Mouse (Mus musculus) adrenal gland, adult 18-20 months (tissue): ENCODE measurements around the gene Unc119. TPM values are rescaled to one million over a fixed set of nuclear protein-coding genes. Genes with fewer than 3 reads are reported as not detected.
A peak's percentile ranks its signal among the peaks of the same experiment; 100 is the strongest.

Source experiments
- DNase-seq, 2 experiments: peaks; one replicate each; pipeline ENCODE4 v3.0.0; 2021 to 2022; ENCODE audit warnings: low spot score in 2 of 2
- total RNA-seq, 2 experiments: library from RNA; stranded (reverse); gene quantifications; 1 replicate in 1 of 2; 2 replicates in 1 of 2; pipeline ENCODE4 v1.2.3; 2021

The Unc119 gene
- total RNA-seq, 2 experiments from 2014 or later: 25.8 to 29.0 TPM

DNA sequence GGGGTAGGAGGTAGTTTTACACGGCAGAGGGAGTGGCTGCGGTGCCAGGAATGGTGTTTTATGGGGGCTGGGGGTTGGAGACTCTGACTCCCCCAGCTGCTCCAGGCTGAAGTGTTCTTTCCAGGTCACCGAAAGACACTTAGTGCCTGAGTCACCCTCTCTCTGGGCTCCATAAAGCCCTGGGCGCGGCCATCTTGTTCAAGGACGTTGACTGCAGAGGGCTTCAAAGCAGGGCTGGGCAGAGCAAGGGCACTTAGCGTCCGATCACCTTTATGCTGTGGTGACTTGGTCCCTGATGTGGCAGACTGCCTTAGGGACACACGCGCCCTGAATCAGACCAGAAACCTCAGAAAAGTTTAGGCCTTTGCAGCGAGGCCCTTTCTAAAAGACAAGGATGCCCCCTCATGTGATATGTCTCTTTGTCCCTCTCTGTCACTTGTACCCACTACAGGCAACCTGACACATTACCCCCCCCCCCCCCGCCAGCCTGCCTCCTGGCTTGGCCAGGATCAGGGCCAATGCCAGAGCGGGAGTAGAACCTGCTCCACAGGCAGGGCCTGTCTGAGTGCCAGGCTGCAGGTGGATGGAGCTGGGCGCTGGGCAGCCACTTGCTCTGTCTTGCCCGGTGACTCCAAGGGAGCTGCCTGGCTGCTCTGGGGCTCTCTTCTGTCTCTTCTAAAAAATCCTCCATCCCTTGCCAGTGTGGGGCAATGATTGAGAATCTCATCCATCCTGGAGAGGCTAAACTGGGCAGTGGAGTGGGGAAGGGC lies 24.4 kb downstream of the Unc119 start:
- DNase-seq: no peak

DNA sequence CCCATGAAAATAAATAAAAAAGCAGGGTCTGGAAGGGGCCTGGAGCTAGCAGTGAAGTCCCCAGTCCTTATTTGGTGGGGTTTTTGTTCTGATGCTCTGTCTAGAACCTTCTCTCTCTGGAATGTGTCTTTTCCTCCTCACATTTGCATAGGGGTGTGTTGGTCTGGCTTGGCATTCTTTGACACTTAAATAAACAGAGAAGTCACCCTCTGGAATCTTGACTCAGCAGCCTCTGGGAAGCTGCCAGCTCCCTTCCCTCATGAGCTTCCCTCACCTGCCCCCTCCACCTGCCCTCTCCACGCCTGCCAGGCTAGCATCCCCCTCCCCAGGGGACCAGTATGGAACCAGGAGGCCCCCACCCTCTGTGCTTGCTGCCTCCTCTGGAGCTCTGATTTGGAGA lies 27.1 kb downstream of the Unc119 start:
- DNase-seq: no peak

DNA sequence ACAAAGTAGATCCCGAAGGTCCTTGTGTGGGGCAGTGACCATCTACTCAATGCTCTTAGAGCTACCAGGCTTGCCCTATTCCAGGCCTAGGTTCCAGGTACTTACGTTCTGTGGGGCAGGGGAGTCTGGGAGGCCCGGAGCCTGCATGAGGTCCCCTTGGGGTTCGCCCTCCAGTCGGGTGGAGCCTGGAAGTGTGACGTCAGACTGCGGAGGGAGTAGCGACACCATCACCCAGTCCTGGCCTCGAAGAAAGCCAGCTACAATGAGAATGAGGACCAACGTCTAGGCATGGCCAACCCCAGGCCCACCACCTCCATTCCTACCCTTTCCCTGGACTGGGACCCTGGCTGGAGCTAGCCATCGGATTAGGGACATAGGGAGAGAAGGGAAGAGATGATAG lies 28.4 kb downstream of the Unc119 start:
- DNase-seq: no peak

DNA sequence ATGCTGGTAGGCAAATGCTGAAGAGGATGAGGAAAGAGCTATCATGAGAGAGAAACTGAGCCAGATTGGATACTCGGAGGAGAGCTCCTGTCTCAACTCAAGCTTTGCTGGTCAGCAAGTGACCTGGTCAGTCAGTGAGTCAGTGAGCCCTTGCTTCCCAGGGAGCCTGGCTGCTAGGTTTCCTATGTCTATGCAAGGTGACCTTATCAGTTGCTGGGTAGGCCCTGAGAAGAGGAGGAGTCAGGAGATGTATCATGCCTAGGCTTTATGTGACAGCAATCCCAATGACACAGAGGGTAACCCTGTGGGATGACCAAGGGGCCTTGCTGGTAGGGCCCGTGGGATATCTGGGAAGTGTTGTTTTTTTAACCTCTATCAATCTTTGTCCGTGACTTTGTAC lies 28.9 kb downstream of the Unc119 start:
- DNase-seq: no peak

DNA sequence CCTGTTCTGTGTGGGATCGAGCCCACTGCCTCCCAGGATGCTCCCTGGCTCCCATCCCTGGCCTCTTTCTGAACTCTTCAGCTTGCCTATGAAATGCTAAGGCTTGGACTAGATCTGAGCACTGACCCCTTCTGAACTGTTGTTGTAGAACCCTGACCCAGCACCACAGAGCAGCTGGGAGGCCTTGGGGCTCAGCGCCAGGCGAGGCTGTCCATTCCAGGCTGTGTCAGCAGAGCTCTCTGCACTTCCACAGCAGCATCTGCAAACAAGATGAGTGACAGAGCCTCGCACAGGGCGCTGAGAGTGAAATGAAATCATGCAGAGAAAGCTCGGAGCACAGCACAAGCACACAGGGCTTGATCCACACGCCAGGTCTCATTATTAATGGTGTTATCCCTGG lies 29.3 kb downstream of the Unc119 start:
- peak; percentile 55 to 70 for DNase-seq

DNA sequence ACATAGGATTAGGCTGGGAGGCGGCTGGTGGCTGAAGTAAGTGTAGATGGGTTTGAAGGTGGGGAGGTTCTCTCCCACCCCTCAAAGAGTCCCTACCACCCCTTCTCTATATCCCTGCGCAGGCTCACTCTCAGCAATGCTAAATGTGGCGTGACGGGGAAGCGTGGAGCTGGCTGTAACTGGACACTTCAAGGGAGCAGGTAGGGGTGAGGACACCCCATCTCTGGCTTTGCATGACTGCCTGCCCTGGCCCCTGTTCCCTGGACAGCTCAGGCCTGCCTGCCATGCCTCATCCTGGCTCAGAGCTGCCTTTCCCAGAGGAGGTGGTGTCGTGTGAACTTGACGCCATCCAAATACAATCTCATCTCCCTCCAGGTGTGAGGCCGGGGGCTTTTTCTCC lies 30.9 kb downstream of the Unc119 start:
- no peak for DNase-seq

DNA sequence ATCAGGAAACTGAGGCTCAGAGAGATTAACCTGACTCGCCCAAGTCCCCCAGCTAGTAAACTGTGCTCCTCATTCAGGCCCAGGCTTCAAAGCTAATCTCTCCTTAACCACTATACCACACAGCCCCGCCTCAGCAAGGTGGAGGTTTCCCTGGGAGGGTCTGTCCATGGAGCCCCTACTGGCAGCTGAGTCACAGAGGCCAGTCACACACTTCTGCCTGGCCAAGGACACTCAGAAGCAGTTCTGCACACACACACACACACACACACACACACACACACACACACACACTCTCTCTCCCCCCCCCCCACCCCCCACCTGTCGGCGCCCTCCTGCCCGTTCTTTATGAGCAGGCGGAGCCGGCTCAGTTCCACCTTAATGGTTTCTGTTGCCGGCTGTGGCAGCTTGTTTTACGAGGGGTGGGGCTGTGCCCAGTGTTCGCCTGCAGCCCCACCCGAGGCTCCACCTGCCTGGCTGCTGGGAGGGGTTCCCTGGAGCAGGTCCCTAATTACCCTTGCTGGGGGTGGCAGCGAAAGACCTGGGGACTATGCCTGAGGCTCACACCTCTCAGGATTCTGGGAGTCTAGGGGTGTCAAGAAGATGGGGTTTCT lies 34.4 kb downstream of the Unc119 start:
- no peak for DNase-seq

DNA sequence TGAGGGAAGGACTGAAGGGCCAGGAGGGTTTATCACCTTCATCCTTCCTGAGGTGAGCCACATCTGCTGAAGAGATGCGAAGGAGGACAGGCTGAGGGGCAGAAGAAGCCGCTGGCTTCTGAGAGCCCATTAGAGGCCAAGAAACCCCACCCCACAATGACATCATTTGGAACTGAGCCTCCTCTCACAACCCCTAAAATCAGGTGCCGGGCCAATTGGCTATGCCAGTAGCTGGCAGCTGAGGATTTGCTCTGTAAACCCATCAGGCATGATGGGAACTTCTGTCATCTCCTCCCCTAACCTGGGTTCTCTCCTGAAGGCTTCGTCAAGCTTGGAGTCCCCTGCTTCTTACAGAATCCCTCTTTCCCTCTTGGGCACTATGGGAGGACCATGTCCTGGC lies 37.1 kb downstream of the Unc119 start:
- DNase-seq: no peak

DNA sequence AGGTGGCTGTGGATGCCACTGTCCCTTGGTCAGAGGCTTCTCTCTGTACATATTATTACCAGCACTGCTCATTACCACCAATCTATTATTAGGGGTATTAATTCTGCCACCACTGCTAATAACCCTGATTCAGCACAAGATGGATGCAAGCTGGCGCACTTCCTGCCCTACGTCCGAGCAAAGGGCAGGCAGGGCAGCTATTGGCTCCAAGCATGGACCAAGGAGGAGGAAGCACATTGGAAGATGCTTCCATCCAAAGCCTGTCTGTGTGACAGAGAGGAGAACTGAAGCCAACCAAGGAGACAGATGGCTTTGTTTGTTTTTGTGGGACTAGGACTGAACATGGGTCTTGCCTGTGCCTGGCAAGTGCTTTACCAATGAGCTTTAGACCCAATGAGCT lies 37.7 kb downstream of the Unc119 start:
- DNase-seq: no peak

DNA sequence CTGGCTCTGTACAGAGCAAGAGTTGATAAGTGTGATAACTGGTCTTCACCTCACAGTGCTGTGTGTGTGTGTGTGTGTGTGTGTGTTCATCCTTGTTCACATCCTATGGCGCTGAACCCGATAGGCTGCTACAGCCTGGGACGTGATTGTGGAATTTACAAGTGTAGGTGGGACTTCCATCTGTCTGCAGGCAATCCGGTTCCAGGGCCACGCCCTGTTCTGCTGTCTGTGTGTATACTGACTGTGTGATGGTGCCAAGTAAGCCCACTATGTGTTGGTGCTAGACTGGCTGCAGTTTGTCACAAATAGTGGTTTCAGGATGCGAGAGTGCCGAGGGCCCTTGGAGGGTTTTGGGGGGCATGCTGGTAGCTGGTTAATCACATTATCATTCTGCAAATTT lies 39.0 kb downstream of the Unc119 start:
- no peak for DNase-seq

DNA sequence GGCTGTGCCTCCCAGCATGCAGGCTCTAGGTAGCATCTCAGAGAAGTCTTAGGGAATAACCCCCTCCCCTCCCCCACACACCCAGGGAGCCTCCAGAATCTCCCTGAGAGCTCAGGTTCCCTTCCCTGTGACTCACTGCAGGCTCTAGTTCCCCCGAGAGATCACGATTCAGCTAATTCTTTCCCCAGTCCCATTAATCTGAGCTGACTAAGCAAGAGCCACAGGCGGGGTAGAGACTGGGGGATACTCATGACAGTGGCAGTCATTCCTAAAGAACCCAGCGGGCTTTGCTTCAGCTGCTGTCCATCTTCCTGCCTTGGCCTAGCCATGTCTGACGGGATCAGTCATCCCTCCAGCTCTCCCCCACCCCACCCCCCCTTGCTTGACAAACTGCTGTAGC lies 39.4 kb downstream of the Unc119 start:
- DNase-seq: no peak

DNA sequence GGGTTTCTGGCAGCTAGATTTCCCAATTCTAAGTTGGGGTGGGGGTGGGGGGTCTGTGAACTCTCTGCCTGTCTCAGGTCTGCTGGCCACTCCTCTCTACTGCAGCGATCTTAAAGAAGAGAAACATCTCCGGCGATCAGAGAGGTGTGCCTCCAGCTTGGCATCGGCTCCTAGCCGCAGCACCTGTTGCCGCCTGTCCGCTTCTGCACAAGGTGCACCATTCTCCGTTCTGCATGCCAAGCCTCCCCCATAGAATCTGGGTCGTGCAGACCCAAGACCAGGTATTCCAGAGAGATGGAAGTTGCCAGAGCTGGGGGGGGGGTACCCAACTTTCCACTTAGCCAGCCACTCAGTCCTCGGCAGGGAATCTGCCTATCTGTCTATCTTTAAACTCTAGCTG lies 42.5 kb downstream of the Unc119 start:
- DNase-seq: no peak

DNA sequence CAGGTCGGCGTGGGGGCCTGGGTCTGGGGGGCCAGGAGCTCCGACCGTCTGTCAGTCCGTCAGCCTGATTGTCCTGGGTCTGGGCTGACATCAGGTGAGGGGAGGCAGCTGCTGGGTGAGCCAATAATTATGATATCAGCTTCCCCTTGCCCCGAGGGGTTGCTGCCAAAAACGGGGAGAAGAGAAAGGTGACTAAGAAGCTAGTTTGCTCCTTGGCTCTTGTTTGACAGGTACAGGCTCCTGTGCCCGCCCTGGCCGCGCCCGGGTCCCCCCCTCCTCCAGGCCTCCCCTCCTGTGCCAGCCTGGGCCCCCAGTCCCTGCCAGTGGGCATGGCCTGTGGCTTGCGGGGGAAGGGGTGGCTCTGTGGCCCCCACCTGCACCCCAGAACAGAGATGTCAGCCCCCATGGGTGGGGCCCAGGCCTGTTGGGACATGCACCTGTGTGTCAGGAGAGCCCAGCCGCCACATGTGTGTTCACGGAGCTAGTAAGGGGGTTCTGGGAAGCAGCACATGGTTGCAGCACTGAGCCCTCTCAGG lies 43.3 kb downstream of the Unc119 start, which contains the start of gene Foxn1:
TSS of gene Foxn1 (minus strand) at position 51 of the 536 bp plus-strand sequence.
- no peak for DNase-seq

DNA sequence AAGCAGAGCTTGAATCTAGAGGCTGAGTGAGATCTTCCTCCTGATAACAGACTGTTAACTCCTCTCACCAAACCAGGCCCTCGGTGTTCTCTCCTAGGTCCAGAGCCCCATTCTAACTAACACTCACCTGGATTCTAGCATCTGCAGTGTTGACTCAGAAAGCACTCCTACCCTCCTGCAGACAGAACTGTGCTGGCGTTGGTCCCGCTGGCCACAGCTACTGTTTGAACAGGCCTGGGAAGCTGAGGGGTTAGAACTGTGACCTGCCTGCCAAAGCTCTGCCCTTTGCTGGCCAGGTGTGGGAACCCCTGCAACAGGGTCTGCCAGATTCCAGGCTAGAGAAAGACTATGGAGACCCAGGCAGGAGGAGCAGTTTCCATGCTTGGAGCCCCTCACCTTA lies 49.4 kb downstream of the Unc119 start:
- DNase-seq: no peak

DNA sequence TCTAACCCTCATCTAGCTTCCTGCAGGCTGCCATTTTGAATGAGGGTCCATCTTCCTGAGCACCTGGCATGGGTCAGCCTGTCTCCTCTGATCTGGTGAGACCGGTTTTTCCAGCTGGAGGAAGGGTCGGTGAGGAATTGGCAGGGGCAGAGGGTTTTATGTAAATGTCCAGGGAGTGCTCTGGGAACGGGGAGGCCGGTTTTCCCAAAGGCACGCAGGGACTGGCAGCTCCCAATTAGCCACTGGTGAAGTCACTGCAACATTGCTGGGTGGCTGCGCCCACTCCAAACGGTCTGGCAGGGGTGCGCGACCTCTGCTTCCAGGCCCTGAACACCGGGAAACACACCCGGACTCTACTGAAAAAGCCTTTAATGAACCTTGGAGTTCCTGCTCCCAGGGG lies 53.7 kb downstream of the Unc119 start:
- DNase-seq: no peak

DNA sequence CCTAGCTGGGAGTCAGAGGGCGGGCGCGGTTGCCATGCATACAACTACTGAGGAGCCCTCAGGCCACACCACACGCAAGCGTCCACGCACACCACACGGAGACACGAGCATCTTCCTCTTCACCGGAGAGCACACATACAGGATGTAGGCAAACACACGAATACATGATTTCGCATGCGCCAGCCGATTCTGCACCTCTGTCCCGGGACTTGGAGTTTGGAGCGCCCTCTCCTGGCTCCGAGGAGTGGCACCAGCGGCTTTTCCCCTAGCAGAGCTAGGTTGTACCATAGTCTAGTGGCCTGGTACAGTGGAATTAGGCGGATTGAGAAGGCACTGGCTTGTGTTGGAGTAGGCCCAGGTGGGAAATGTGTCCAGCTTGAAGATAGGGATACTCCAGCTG lies 54.1 kb downstream of the Unc119 start:
- DNase-seq: peak; percentile 66

DNA sequence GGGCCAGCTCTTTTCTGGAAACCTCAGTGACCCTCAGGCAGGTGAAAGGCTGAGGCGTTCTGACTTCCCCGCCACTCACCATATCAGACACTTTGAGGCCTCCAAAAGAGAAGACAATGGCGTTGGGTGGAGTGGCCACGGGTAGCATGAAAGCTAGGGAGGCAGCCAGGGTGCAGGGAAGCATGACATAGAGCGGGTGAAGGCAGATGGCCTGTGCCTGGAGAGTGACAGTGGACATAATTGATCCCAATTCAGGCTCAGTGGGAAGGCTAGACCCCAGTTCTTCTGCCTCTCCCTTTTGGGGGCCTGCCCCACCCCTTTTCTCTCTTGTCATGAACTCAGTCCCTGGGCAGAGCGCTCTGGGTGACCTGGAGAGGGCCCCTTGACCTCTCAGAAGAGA lies 54.9 kb downstream of the Unc119 start:
- no peak for DNase-seq

Other genes starting within 250 kb of the Unc119 start
- 10 to 100 TPM; 19.3 to 22.1 TPM for gene Fam222b, start 248.8 kb upstream of the Unc119 start, total RNA-seq
- gene Traf4, start 177.9 kb upstream of the Unc119 start, total RNA-seq: 10 to 100 TPM; 29.9 to 34.1 TPM
- 10 to 100 TPM in 1 of 2 experiments, 1 to 10 TPM in 1; 9.8 to 12.8 TPM for gene Nek8, start 166.8 kb upstream of the Unc119 start, total RNA-seq
- 10 to 100 TPM; 54.7 to 76.5 TPM for gene Tlcd1, start 166.8 kb upstream of the Unc119 start, total RNA-seq
- 1,000 to 10,000 TPM; 1,582 to 1,912 TPM for gene Rpl23a, start 159.9 kb upstream of the Unc119 start, total RNA-seq
- 10 to 100 TPM; 69.9 to 71.9 TPM for gene Rab34, start 155.1 kb upstream of the Unc119 start, total RNA-seq
- 10 to 100 TPM; 14.6 to 22.9 TPM for gene Proca1, start 150.1 kb upstream of the Unc119 start, total RNA-seq
- gene Sdf2, start 97.7 kb upstream of the Unc119 start, total RNA-seq: 100 to 1,000 TPM in 1 of 2 experiments, 10 to 100 TPM in 1; 97.3 to 120 TPM
- gene Supt6, start 97.5 kb upstream of the Unc119 start, total RNA-seq: 10 to 100 TPM; 71.5 to 85.0 TPM
- gene 2610507B11Rik, start 81.7 kb upstream of the Unc119 start, total RNA-seq: 100 to 1,000 TPM; 168 to 185 TPM
- under 1 TPM; 0.46 to 0.54 TPM for gene BC030499, start 52.6 kb upstream of the Unc119 start, total RNA-seq
- gene Spag5, start 42.0 kb upstream of the Unc119 start, total RNA-seq: 1 to 10 TPM; 1.9 to 4.3 TPM
- gene Aldoc, start 20.5 kb upstream of the Unc119 start, total RNA-seq: 10 to 100 TPM; 20.8 to 26.9 TPM
- 10 to 100 TPM; 56.2 to 62.4 TPM for gene Pigs, start 15.1 kb upstream of the Unc119 start, total RNA-seq
- gene Foxn1, start 43.1 kb downstream of the Unc119 start, total RNA-seq: under 1 TPM; 0.19 to 0.20 TPM
- not detected for gene Slc13a2, start 78.7 kb downstream of the Unc119 start, total RNA-seq
- 10 to 100 TPM; 27.4 to 32.0 TPM for gene Slc46a1, start 122.2 kb downstream of the Unc119 start, total RNA-seq
- gene Sarm1, start 154.3 kb downstream of the Unc119 start, total RNA-seq: 1 to 10 TPM; 5.3 to 6.4 TPM
- 1 to 10 TPM; 1.6 to 4.5 TPM for gene Vtn, start 155.6 kb downstream of the Unc119 start, total RNA-seq
- gene Sebox, start 160.0 kb downstream of the Unc119 start, total RNA-seq: not detected
- 10 to 100 TPM; 27.8 to 28.0 TPM for gene Tmem199, start 168.7 kb downstream of the Unc119 start, total RNA-seq
- gene Poldip2, start 168.7 kb downstream of the Unc119 start, total RNA-seq: 100 to 1,000 TPM; 153 to 166 TPM
- 10 to 100 TPM; 38.3 to 43.0 TPM for gene Tnfaip1, start 192.8 kb downstream of the Unc119 start, total RNA-seq
- gene Ift20, start 192.9 kb downstream of the Unc119 start, total RNA-seq: 10 to 100 TPM; 91.4 to 96.0 TPM
- gene Tmem97, start 207.3 kb downstream of the Unc119 start, total RNA-seq: 10 to 100 TPM; 27.6 to 40.9 TPM